Mouse (Mus musculus) spleen, postnatal 14 days (tissue): ENCODE measurements around the gene Ptpre.

Experiments used
- DNase-seq, 2 experiments: peaks; one replicate each; pipeline ENCODE4 v3.0.0; 2021 to 2022; ENCODE audit warnings: low spot score in 2 of 2

Ptpre gene

GRCm38 (mm10) chr7:135722011-135722838 is 184.9 kb downstream of the Ptpre start:
- DNase-seq: peak in 1 of 2 experiments; percentile 31

- no peak for DNase-seq
These were observed 186.5 kb downstream of the Ptpre start for GRCm38 (mm10) chr7:135723672-135724341.

- no peak for DNase-seq
These were observed 189.4 kb downstream of the Ptpre start for GRCm38 (mm10) chr7:135726707-135727106.

- DNase-seq: no peak
These were observed 190.8 kb downstream of the Ptpre start for GRCm38 (mm10) chr7:135728038-135728437.

GRCm38 (mm10) chr7:135734379-135734778 is 197.1 kb downstream of the Ptpre start:
- no peak for DNase-seq

- DNase-seq: no peak
These were observed 197.8 kb downstream of the Ptpre start for GRCm38 (mm10) chr7:135734911-135735646.
